Mouse (Mus musculus): Measurements from ENCODE around the gene Mael. TPM values are rescaled to one million over a fixed set of nuclear protein-coding genes. Genes with fewer than 3 reads are reported as not detected.

Mael gene
- polyA plus RNA-seq, 1 experiment from 2014 or later = not detected

- no peak overlapping the region for H3K27ac ChIP-seq (replicated peaks)
Observed at GRCm38 (mm10) chr1:166189821-166190220, 48.7 kb downstream of the Mael start.

GRCm38 (mm10) chr1:166185357-166185756, 53.2 kb downstream of the Mael start:
- Histone ChIP-seq H3K27me3 (replicated peaks; ENCODE audit: low read depth, poor library complexity, severe bottlenecking) (no peaks in the 10 kb centered on the region), H3K27ac (replicated peaks) (no peak overlapping the region), H3K4me1 (0 out of 2 replicates have a peak, but pooled peaks cover 7% of the 10 kb centered on the region), H3K36me3 (replicated peaks) (no peaks in the 10 kb centered on the region), H3K4me3 (no peak overlapping the region), H3K9me3 (no peaks in the 10 kb centered on the region)
- 91% methylated on average over 5 of the region's 5 CpGs for WGBS
- no peak for DNase-seq (ENCODE audit: low spot score)

More at GRCm38 (mm10) chr1:166189821-166190220, 48.7 kb downstream of the Mael start:
- H3K4me1 ChIP-seq = 0 out of 2 replicates have a peak, but pooled peaks cover 2% of the 10 kb centered on the region
- 77% methylated on average over 4 of the region's 4 CpGs for WGBS
- no peak overlapping the region for H3K4me3 ChIP-seq
- H3K9me3 ChIP-seq = no peaks in the 10 kb centered on the region
- no peaks in the 10 kb centered on the region for H3K36me3 ChIP-seq (replicated peaks)
- DNase-seq (ENCODE audit: low spot score) = no peak
- no peaks in the 10 kb centered on the region for H3K27me3 ChIP-seq (replicated peaks; ENCODE audit: low read depth, poor library complexity, severe bottlenecking)

GRCm38 (mm10) chr1:166184391-166185229, 53.9 kb downstream of the Mael start:
- Histone ChIP-seq H3K4me3 (no peak overlapping the region), H3K27ac (replicated peaks) (no peak overlapping the region), H3K9me3 (no peaks in the 10 kb centered on the region), H3K4me1 (0 out of 2 replicates have a peak, but pooled peaks cover 7% of the 10 kb centered on the region), H3K27me3 (replicated peaks; ENCODE audit: low read depth, poor library complexity, severe bottlenecking) (no peaks in the 10 kb centered on the region), H3K36me3 (replicated peaks) (no peaks in the 10 kb centered on the region)
- 80% methylated on average over 22 of the region's 22 CpGs for WGBS
- DNase-seq (ENCODE audit: low spot score) = no peak

- H3K9me3 ChIP-seq = no peaks in the 10 kb centered on the region
- no peak overlapping the region for H3K27ac ChIP-seq (replicated peaks)
- no peak for DNase-seq (ENCODE audit: low spot score)
- 91% methylated on average over 10 of the region's 10 CpGs for WGBS
- 0 out of 2 replicates have a peak, but pooled peaks cover 7% of the 10 kb centered on the region for H3K4me1 ChIP-seq
- H3K4me3 ChIP-seq = no peak overlapping the region
- H3K36me3 ChIP-seq (replicated peaks) = no peaks in the 10 kb centered on the region
- no peaks in the 10 kb centered on the region for H3K27me3 ChIP-seq (replicated peaks; ENCODE audit: low read depth, poor library complexity, severe bottlenecking)
Observed at GRCm38 (mm10) chr1:166182952-166183627, 55.5 kb downstream of the Mael start.

- Histone ChIP-seq H3K27me3 (replicated peaks; ENCODE audit: low read depth, poor library complexity, severe bottlenecking) (no peaks in the 10 kb centered on the region), H3K4me1 (0 out of 2 replicates have a peak, but pooled peaks cover 7% of the 10 kb centered on the region), H3K9me3 (no peaks in the 10 kb centered on the region), H3K36me3 (replicated peaks) (no peaks in the 10 kb centered on the region), H3K27ac (replicated peaks) (no peak overlapping the region), H3K4me3 (no peak overlapping the region)
- WGBS = 88% methylated on average over 7 of the region's 7 CpGs
- no peak for DNase-seq (ENCODE audit: low spot score)
Observed at GRCm38 (mm10) chr1:166181510-166181909, 57.0 kb downstream of the Mael start.

- DNase-seq (ENCODE audit: low spot score) = no peak
- no peak overlapping the region for H3K27ac ChIP-seq (replicated peaks)
- no peak overlapping the region for H3K4me3 ChIP-seq
- H3K9me3 ChIP-seq = no peaks in the 10 kb centered on the region
- no peaks in the 10 kb centered on the region for H3K36me3 ChIP-seq (replicated peaks)
- no peaks in the 10 kb centered on the region for H3K4me1 ChIP-seq
- 80% methylated on average over 9 of the region's 9 CpGs for WGBS
- H3K27me3 ChIP-seq (replicated peaks; ENCODE audit: low read depth, poor library complexity, severe bottlenecking) = no peaks in the 10 kb centered on the region
Observed at GRCm38 (mm10) chr1:166173621-166174020, 64.9 kb downstream of the Mael start.

GRCm38 (mm10) chr1:166172992-166173391, 65.6 kb downstream of the Mael start:
- H3K4me3 ChIP-seq = no peak overlapping the region
- 86% methylated on average over 3 of the region's 3 CpGs for WGBS
- H3K9me3 ChIP-seq = no peaks in the 10 kb centered on the region
- H3K27me3 ChIP-seq (replicated peaks; ENCODE audit: low read depth, poor library complexity, severe bottlenecking) = no peaks in the 10 kb centered on the region
- no peak for DNase-seq (ENCODE audit: low spot score)
- no peaks in the 10 kb centered on the region for H3K4me1 ChIP-seq
- H3K27ac ChIP-seq (replicated peaks) = no peak overlapping the region
- no peaks in the 10 kb centered on the region for H3K36me3 ChIP-seq (replicated peaks)

GRCm38 (mm10) chr1:166170852-166171251, 67.7 kb downstream of the Mael start:
- 94% methylated on average over 12 of the region's 12 CpGs for WGBS
- H3K27me3 ChIP-seq (replicated peaks; ENCODE audit: low read depth, poor library complexity, severe bottlenecking) = no peaks in the 10 kb centered on the region
- H3K27ac ChIP-seq (replicated peaks) = no peak overlapping the region
- H3K9me3 ChIP-seq = no peaks in the 10 kb centered on the region
- no peak for DNase-seq (ENCODE audit: low spot score)
- no peak overlapping the region for H3K4me3 ChIP-seq
- no peaks in the 10 kb centered on the region for H3K36me3 ChIP-seq (replicated peaks)
- no peaks in the 10 kb centered on the region for H3K4me1 ChIP-seq

GRCm38 (mm10) chr1:166169713-166170112, 68.8 kb downstream of the Mael start:
- Histone ChIP-seq H3K27me3 (replicated peaks; ENCODE audit: low read depth, poor library complexity, severe bottlenecking) (no peaks in the 10 kb centered on the region), H3K4me3 (no peak overlapping the region), H3K27ac (replicated peaks) (no peak overlapping the region), H3K9me3 (no peaks in the 10 kb centered on the region), H3K4me1 (no peaks in the 10 kb centered on the region), H3K36me3 (replicated peaks) (no peaks in the 10 kb centered on the region)
- no peak for DNase-seq (ENCODE audit: low spot score)
- WGBS = 89% methylated on average over 7 of the region's 7 CpGs

GRCm38 (mm10) chr1:166168017-166168416, 70.5 kb downstream of the Mael start:
- Histone ChIP-seq H3K27me3 (replicated peaks; ENCODE audit: low read depth, poor library complexity, severe bottlenecking) (no peaks in the 10 kb centered on the region), H3K9me3 (no peaks in the 10 kb centered on the region), H3K27ac (replicated peaks) (no peak overlapping the region), H3K36me3 (replicated peaks) (no peaks in the 10 kb centered on the region), H3K4me1 (no peaks in the 10 kb centered on the region), H3K4me3 (no peak overlapping the region)
- no peak for DNase-seq (ENCODE audit: low spot score)
- 93% methylated on average over 7 of the region's 7 CpGs for WGBS

GRCm38 (mm10) chr1:166167405-166167804, 71.1 kb downstream of the Mael start:
- Histone ChIP-seq H3K27me3 (replicated peaks; ENCODE audit: low read depth, poor library complexity, severe bottlenecking) (no peaks in the 10 kb centered on the region), H3K36me3 (replicated peaks) (no peaks in the 10 kb centered on the region), H3K4me1 (no peaks in the 10 kb centered on the region), H3K27ac (replicated peaks) (no peak overlapping the region), H3K9me3 (no peaks in the 10 kb centered on the region), H3K4me3 (no peak overlapping the region)
- WGBS = 84% methylated on average over 4 of the region's 4 CpGs
- DNase-seq (ENCODE audit: low spot score) = no peak

GRCm38 (mm10) chr1:166165159-166165558, 73.4 kb downstream of the Mael start:
- Histone ChIP-seq H3K27me3 (replicated peaks; ENCODE audit: low read depth, poor library complexity, severe bottlenecking) (peaks cover 4% of the 10 kb centered on the region), H3K4me3 (no peak overlapping the region), H3K36me3 (replicated peaks) (no peaks in the 10 kb centered on the region), H3K27ac (replicated peaks) (no peak overlapping the region), H3K9me3 (no peaks in the 10 kb centered on the region), H3K4me1 (peaks cover 5% of the 10 kb centered on the region)
- no peak for DNase-seq (ENCODE audit: low spot score)
- WGBS = 94% methylated on average over 9 of the region's 9 CpGs

GRCm38 (mm10) chr1:166164580-166164979, 74.0 kb downstream of the Mael start:
- Histone ChIP-seq H3K4me1 (peaks cover 5% of the 10 kb centered on the region), H3K4me3 (no peak overlapping the region), H3K36me3 (replicated peaks) (no peaks in the 10 kb centered on the region), H3K27ac (replicated peaks) (no peak overlapping the region), H3K27me3 (replicated peaks; ENCODE audit: low read depth, poor library complexity, severe bottlenecking) (peaks cover 10% of the 10 kb centered on the region), H3K9me3 (no peaks in the 10 kb centered on the region)
- no peak for DNase-seq (ENCODE audit: low spot score)
- 93% methylated on average over 14 of the region's 14 CpGs for WGBS

All from embryonic facial prominence, embryonic 10.5 days (tissue).